Mouse (Mus musculus) liver, embryonic 12.5 days (tissue): ENCODE measurements at regions not wholly inside any gene's neighbourhood (a gene's known extent, or its start where the extent isn't known, plus 50 kb on each side); places are given as distances from the start of the nearest gene placed in this dataset.

Experiments used
- ATAC-seq: fragments of 200-750 bp; cut with Nextera tagmentation; 2 replicates; pipeline ENCODE4 v1.8.0; 2017; ENCODE audit warnings: moderate number of reproducible peaks, mild to moderate bottlenecking, moderate library complexity
- H3K27ac ChIP-seq: fragments of 300-500 bp; sonication (generic); 2 replicates; pipeline ENCODE4 v1.5.1; 2016; ENCODE audit warnings: mild to moderate bottlenecking
- H3K27me3 ChIP-seq: fragments of 300-500 bp; sonication (generic); replicated peaks from 2 replicates; pipeline ENCODE4 v1.6.1; 2016; ENCODE audit warnings: mild to moderate bottlenecking, moderate library complexity
- H3K36me3 ChIP-seq: fragments of 300-500 bp; sonication (generic); 2 replicates; pipeline ENCODE4 v1.6.1; 2016; ENCODE audit warnings: mild to moderate bottlenecking, moderate library complexity
- H3K4me1 ChIP-seq: fragments of 300-500 bp; sonication (generic); 2 replicates; pipeline ENCODE4 v1.6.1; 2016
- H3K4me2 ChIP-seq: fragments of 300-500 bp; sonication (generic); 2 replicates; pipeline ENCODE4 v1.6.1; 2016; ENCODE audit warnings: mild to moderate bottlenecking, moderate library complexity
- H3K4me3 ChIP-seq: fragments of 300-500 bp; sonication (generic); 2 replicates; pipeline ENCODE4 v1.5.1; 2016; ENCODE audit warnings: mild to moderate bottlenecking, moderate library complexity
- H3K9ac ChIP-seq: fragments of 300-500 bp; sonication (generic); 2 replicates; pipeline ENCODE4 v1.6.1; 2016; ENCODE audit warnings: mild to moderate bottlenecking, moderate library complexity
- H3K9me3 ChIP-seq: fragments of 300-500 bp; sonication (generic); replicated peaks from 2 replicates; pipeline ENCODE4 v1.6.1; 2016; ENCODE audit warnings: mild to moderate bottlenecking, moderate library complexity
- WGBS: fragments of 180-500 bp; shearing (Covaris S2); methylation state at CpG from one replicate; pipeline ENCODE4 v1.1.7; 2016; ENCODE audit not compliant: insufficient replicate concordance; 5-methylcytosine and 5-hydroxymethylcytosine counted together

GRCm38 (mm10) chr11:19631055-19631695, 293.0 kb upstream of the Spred2 start:
- 78% methylated on average over 6 of the region's 6 CpGs for WGBS

DNA sequence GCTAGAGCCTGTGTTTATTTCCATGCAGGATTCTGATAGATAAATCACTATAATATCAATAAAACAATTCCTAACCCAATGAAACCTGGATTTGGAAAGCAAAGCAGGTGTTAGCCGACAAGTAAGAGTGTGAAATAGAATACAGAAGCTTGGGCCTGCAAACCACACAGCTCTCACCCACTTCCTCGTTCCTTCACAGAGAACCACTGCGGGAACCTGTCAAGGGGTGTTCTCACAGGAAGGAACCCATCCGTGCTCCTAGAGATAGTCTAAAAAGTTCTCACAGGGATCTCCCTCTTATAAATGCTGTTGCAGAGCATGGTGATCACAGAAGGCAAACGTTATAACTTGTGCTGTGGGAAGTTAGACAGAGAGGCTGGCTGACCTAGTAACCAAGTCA, 291.7 kb upstream of the Spred2 start:
- Histone ChIP-seq H3K4me1 (no peaks in the 10 kb centered on the region), H3K36me3 (no peaks in the 10 kb centered on the region), H3K9me3 (no peaks in the 10 kb centered on the region), H3K4me2 (no peak overlapping the region), H3K4me3 (no peak overlapping the region), H3K27me3 (no peaks in the 10 kb centered on the region), H3K9ac (no peak overlapping the region), H3K27ac (no peak overlapping the region)
- ATAC-seq = no peak
- 17% methylated on average over 5 of the region's 5 CpGs for WGBS

More at GRCm38 (mm10) chr11:19631055-19631695, 293.0 kb upstream of the Spred2 start:
- no peak overlapping the region for H3K4me3 ChIP-seq
- H3K27me3 ChIP-seq = no peaks in the 10 kb centered on the region
- no peak overlapping the region for H3K4me2 ChIP-seq
- no peaks in the 10 kb centered on the region for H3K9me3 ChIP-seq
- no peaks in the 10 kb centered on the region for H3K36me3 ChIP-seq
- no peak for ATAC-seq
- H3K27ac ChIP-seq = no peak overlapping the region
- H3K9ac ChIP-seq = no peak overlapping the region
- no peaks in the 10 kb centered on the region for H3K4me1 ChIP-seq

- H3K4me2 ChIP-seq = no peak overlapping the region
- WGBS = 46% methylated on average over 5 of the region's 5 CpGs
Observed at GRCm38 (mm10) chr11:19633621-19634020, 290.6 kb upstream of the Spred2 start.

DNA sequence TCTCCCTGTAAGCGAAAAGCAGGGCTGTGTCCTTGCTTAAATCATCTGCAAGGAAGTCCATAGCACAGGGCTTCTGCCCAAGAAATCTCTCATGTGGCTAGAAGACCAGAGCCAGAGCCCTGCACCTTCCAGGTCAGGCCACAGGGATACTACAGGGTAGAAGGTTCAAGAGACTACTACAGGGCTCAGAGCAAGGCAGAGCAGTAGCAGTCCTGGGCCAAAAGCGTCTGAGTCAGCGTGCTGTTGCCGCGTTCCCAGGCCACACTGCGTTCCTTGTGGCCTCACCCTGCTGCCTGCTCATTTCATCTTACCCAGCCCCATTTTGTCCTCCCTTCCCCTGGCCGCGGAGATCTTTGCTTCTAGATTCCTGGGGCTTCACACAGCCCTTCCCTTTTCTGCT, 283.0 kb upstream of the Spred2 start:
- no peak overlapping the region for H3K9ac ChIP-seq
- H3K27me3 ChIP-seq = no peaks in the 10 kb centered on the region
- no peaks in the 10 kb centered on the region for H3K4me1 ChIP-seq
- H3K27ac ChIP-seq = no peak overlapping the region
- no peak overlapping the region for H3K4me3 ChIP-seq
- H3K36me3 ChIP-seq = no peaks in the 10 kb centered on the region
- WGBS = 53% methylated on average over 8 of the region's 8 CpGs
- H3K4me2 ChIP-seq = no peak overlapping the region
- ATAC-seq = no peak
- H3K9me3 ChIP-seq = no peaks in the 10 kb centered on the region

More at GRCm38 (mm10) chr11:19633621-19634020, 290.6 kb upstream of the Spred2 start:
- no peaks in the 10 kb centered on the region for H3K9me3 ChIP-seq
- H3K27ac ChIP-seq = no peak overlapping the region
- no peaks in the 10 kb centered on the region for H3K36me3 ChIP-seq
- no peak overlapping the region for H3K4me3 ChIP-seq
- no peaks in the 10 kb centered on the region for H3K27me3 ChIP-seq
- H3K4me1 ChIP-seq = no peaks in the 10 kb centered on the region
- no peak for ATAC-seq
- no peak overlapping the region for H3K9ac ChIP-seq

DNA sequence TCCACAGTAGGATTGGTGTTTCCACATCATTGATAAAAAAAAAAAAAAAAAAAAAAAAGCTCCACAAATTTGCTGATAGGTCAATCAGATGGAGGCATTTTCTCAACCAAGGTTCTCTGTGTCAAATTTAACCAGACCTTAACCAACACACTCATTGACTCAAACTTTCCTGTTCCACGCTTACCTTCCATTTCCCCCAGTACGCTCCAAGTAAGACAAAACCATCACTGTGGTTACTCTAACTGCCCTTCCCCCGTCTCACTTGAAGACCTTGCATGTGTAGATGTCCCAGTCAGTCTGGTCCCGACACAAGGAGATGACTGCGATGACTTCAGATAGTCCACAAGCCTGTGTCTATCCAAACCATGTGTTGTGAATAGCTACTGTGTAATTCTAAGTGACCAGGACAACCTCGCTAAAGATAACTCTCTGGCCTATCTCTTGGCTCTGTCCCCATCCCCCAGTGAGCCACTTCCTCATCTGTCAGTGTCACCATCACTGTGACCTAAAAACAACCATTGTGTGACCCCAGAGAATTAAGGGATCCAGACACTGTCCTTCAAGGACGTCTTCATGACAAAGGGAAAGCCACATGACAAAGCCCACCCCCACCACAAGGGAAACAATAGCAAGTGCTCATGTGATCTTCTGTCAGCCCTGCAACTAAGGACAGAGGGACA, 279.9 kb upstream of the Spred2 start:
- H3K27me3 ChIP-seq = no peaks in the 10 kb centered on the region
- no peak for ATAC-seq
- H3K9me3 ChIP-seq = no peaks in the 10 kb centered on the region
- WGBS = 27% methylated on average over 7 of the region's 7 CpGs
- no peaks in the 10 kb centered on the region for H3K4me1 ChIP-seq
- no peak overlapping the region for H3K27ac ChIP-seq
- H3K4me3 ChIP-seq = no peak overlapping the region
- H3K4me2 ChIP-seq = no peak overlapping the region
- no peak overlapping the region for H3K9ac ChIP-seq
- no peaks in the 10 kb centered on the region for H3K36me3 ChIP-seq

- Histone ChIP-seq H3K4me1 (no peaks in the 10 kb centered on the region), H3K9ac (no peak overlapping the region)
- 55% methylated on average over 5 of the region's 5 CpGs for WGBS
Observed at GRCm38 (mm10) chr11:19645106-19645505, 279.1 kb upstream of the Spred2 start.

DNA sequence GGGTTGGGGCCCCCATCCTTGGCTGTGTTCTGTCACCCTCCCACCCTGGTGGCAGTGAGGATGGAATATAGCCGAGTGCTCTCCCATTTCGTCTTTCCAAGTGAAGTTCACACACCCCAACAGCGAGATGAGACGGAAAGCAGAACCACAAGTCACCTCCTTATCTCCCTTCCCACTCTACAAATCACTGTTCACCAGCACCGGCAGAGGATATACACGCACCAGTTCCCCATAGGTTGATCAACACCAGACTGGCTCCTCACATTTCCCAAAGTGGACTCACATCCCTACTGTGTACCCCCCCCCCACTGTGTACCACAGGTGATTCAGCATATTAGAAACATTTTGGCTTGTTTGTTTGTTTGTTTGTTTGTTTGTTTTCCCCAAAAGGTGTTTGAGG, 272.7 kb upstream of the Spred2 start:
- Histone ChIP-seq H3K9me3 (no peaks in the 10 kb centered on the region), H3K9ac (no peak overlapping the region), H3K4me2 (no peak overlapping the region), H3K36me3 (no peaks in the 10 kb centered on the region), H3K27me3 (no peaks in the 10 kb centered on the region), H3K4me1 (no peaks in the 10 kb centered on the region), H3K4me3 (no peak overlapping the region), H3K27ac (no peak overlapping the region)
- no peak for ATAC-seq
- 37% methylated on average over 6 of the region's 6 CpGs for WGBS

More at GRCm38 (mm10) chr11:19645106-19645505, 279.1 kb upstream of the Spred2 start:
- no peak for ATAC-seq
- Histone ChIP-seq H3K27me3 (no peaks in the 10 kb centered on the region), H3K4me2 (no peak overlapping the region), H3K36me3 (no peaks in the 10 kb centered on the region), H3K4me3 (no peak overlapping the region), H3K9me3 (no peaks in the 10 kb centered on the region), H3K27ac (no peak overlapping the region)

GRCm38 (mm10) chr11:19651929-19652328, 272.2 kb upstream of the Spred2 start:
- no peaks in the 10 kb centered on the region for H3K36me3 ChIP-seq
- WGBS = 76% methylated on average over 7 of the region's 7 CpGs
- no peaks in the 10 kb centered on the region for H3K27me3 ChIP-seq
- H3K9ac ChIP-seq = no peak overlapping the region
- H3K27ac ChIP-seq = no peak overlapping the region
- H3K4me1 ChIP-seq = no peaks in the 10 kb centered on the region
- H3K9me3 ChIP-seq = no peaks in the 10 kb centered on the region
- no peak overlapping the region for H3K4me3 ChIP-seq
- no peak overlapping the region for H3K4me2 ChIP-seq
- no peak for ATAC-seq

GRCm38 (mm10) chr11:19659511-19659910, 264.7 kb upstream of the Spred2 start:
- H3K27ac ChIP-seq = no peak overlapping the region
- ATAC-seq = no peak
- H3K36me3 ChIP-seq = no peaks in the 10 kb centered on the region
- no peak overlapping the region for H3K4me2 ChIP-seq
- H3K27me3 ChIP-seq = no peaks in the 10 kb centered on the region
- H3K4me1 ChIP-seq = no peaks in the 10 kb centered on the region
- H3K9me3 ChIP-seq = no peaks in the 10 kb centered on the region
- 53% methylated on average over 4 of the region's 4 CpGs for WGBS
- H3K9ac ChIP-seq = no peak overlapping the region
- no peak overlapping the region for H3K4me3 ChIP-seq

DNA sequence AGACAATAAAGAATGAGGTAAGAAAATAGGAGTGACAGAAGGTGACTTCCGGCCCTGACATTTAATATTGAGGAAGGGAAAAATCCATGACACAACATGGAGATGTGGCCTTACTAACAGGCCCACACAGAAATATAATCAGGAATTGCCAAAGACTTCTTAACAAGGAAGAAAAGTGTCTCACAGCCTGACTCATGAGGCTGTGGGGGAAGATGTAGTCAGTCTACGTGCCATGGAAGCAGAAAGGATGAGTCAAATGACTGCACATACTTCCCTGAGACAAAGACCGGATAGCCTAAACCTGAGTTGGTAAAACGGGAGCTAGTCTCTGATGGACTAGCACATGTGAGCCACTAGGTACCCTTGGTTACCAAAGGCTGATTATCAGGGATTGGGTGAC, 257.4 kb upstream of the Spred2 start:
- H3K4me2 ChIP-seq = no peak overlapping the region
- no peaks in the 10 kb centered on the region for H3K4me1 ChIP-seq
- H3K9ac ChIP-seq = no peak overlapping the region
- no peaks in the 10 kb centered on the region for H3K36me3 ChIP-seq
- H3K9me3 ChIP-seq = no peaks in the 10 kb centered on the region
- H3K4me3 ChIP-seq = no peak overlapping the region
- H3K27me3 ChIP-seq = no peaks in the 10 kb centered on the region
- no peak overlapping the region for H3K27ac ChIP-seq
- WGBS = 71% methylated on average over 4 of the region's 4 CpGs
- ATAC-seq = no peak

DNA sequence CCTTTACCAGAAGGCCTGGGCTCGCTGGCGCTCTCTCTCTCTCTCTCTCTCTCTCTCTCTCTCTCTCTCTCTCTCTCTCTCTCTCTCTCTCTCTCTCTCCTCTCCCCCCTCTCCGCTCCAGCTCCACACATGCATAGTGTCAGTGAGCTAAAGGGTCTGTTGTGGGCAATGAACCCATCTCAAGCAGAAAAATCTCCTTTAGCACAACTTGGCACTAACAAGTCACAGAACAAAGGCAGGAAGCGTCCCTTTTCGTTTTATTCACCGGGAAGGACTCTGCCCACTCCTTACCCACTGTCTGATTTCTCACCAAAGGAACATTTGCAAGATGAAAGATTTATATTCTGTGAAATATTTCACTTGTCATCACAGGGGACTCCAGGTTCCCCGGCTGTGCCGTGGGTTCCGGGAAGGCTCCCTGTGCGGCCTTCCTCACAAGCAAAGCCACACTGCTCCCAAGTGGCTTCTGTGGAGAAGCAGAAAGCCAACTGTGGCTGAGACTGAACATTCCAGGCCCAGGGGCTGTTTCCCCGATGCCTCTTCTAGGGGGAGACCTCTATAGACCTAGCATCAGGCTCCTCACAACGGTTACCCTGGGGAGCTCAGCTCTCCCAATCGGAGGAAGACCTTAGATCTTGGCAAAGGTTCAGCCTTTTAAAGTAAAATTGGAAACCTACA, 253.2 kb upstream of the Spred2 start:
- H3K9me3 ChIP-seq = no peaks in the 10 kb centered on the region
- no peaks in the 10 kb centered on the region for H3K4me1 ChIP-seq
- H3K27ac ChIP-seq = no peak overlapping the region
- no peak overlapping the region for H3K9ac ChIP-seq
- H3K36me3 ChIP-seq = no peaks in the 10 kb centered on the region
- H3K27me3 ChIP-seq = no peaks in the 10 kb centered on the region
- H3K4me3 ChIP-seq = no peak overlapping the region
- no peak overlapping the region for H3K4me2 ChIP-seq
- no peak for ATAC-seq
- WGBS = 60% methylated on average over 13 of the region's 13 CpGs

DNA sequence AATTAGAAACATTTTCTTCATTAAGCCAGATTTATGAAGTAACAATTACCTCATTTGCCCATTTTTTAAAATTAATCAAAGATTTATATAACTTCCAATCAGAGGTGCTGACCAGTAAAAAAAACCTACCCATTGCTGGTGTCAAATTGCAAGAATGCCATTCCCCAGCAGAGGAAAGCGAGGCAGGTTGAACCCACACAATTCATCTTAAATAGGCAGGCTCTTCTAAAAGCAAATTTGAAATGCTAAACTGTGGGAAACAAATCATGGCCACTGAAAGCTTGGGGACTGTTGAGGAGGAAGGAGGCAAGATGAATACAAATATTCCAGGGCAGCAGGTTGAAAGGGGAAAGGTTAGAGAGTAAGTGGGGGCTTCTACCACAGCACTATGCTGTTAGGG, 251.2 kb upstream of the Spred2 start:
- H3K4me2 ChIP-seq = no peak overlapping the region
- ATAC-seq = no peak
- WGBS = 64% methylated on average over 1 of the region's 1 CpGs
- H3K36me3 ChIP-seq = no peaks in the 10 kb centered on the region
- H3K27ac ChIP-seq = no peak overlapping the region
- H3K9me3 ChIP-seq = no peaks in the 10 kb centered on the region
- no peak overlapping the region for H3K9ac ChIP-seq
- no peaks in the 10 kb centered on the region for H3K27me3 ChIP-seq
- no peaks in the 10 kb centered on the region for H3K4me1 ChIP-seq
- no peak overlapping the region for H3K4me3 ChIP-seq
